Mouse (Mus musculus) effector memory CD4-positive, alpha-beta T cell, adult 7 months (primary cell): Measurements from ENCODE around the gene Catsperb. TPM values are rescaled to one million over a fixed set of nuclear protein-coding genes. Genes with fewer than 3 reads are reported as not detected.

Source experiments
- polyA plus RNA-seq: library from polyadenylated mRNA; unstranded; fragments of 100-300 nt; shearing (Covaris generic); gene quantifications from one replicate; pipeline ENCODE4 v1.2.1, GENCODE M21; 2017

Catsperb gene
- not detected for polyA plus RNA-seq

DNA sequence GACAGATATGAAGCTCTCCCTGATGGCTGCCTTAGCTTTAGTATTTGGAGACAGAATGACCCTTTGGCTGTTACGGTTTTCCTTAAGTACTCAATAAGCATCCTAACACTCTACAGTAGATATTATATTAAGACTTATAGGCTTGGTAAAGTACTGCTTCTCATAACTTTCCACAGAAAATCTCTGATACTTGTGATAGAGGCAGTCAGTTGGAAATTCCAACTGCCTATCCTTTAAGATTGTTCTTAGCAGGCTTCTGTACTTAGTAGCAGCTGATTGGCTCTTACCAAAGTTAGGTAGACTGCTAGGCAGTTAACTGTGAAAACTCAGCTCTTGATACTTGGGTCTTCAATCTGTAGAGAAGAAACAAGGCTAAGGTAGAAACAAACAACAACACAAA, at the start of gene Catsperb:
Gene Catsperb, plus strand, starts transcription at position 301 of the 400 bp plus-strand sequence.

